Mouse (Mus musculus): Measurements from ENCODE around the gene Tmem127.
"Not testable (repeated sequence)": the region's sequence is repeated elsewhere in the genome, so short reads cannot be mapped to it uniquely, and the experiment has no call there.

The Tmem127 gene

GRCm38 (mm10) chr2:127269491-127270299 lies 22.0 kb downstream of the Tmem127 start, which contains the start of gene Stard7:
Gene Stard7 (plus strand): TSS chr2:127270218.
- peak; percentile 98 for DNase-seq

GRCm38 (mm10) chr2:127270300-127271041 lies 22.8 kb downstream of the Tmem127 start:
- peak; percentile 88 for DNase-seq

- no peak for DNase-seq
Measured at GRCm38 (mm10) chr2:127271042-127271515, 23.4 kb downstream of the Tmem127 start.

GRCm38 (mm10) chr2:127272049-127272448 lies 24.3 kb downstream of the Tmem127 start:
- DNase-seq = not testable (repeated sequence)

GRCm38 (mm10) chr2:127272806-127273205 lies 25.1 kb downstream of the Tmem127 start:
- DNase-seq = no peak

- no peak for DNase-seq
Measured at GRCm38 (mm10) chr2:127274590-127274989, 26.9 kb downstream of the Tmem127 start.

- no peak for DNase-seq
Measured at GRCm38 (mm10) chr2:127275551-127276320, 28.0 kb downstream of the Tmem127 start.

GRCm38 (mm10) chr2:127278162-127278561 lies 30.5 kb downstream of the Tmem127 start:
- no peak for DNase-seq

GRCm38 (mm10) chr2:127292250-127292649 lies 44.5 kb downstream of the Tmem127 start:
- no peak for DNase-seq

- no peak for DNase-seq
Measured at GRCm38 (mm10) chr2:127297001-127297805, 49.5 kb downstream of the Tmem127 start.

GRCm38 (mm10) chr2:127298056-127298455 lies 50.3 kb downstream of the Tmem127 start:
- no peak for DNase-seq

- no peak for DNase-seq
Measured at GRCm38 (mm10) chr2:127300701-127301100, 53.0 kb downstream of the Tmem127 start.

GRCm38 (mm10) chr2:127301883-127302282 lies 54.2 kb downstream of the Tmem127 start:
- no peak for DNase-seq

GRCm38 (mm10) chr2:127304192-127304591 lies 56.5 kb downstream of the Tmem127 start:
- not testable (repeated sequence) for DNase-seq

GRCm38 (mm10) chr2:127304609-127305210 lies 57.0 kb downstream of the Tmem127 start:
- no peak for DNase-seq

- no peak for DNase-seq
Measured at GRCm38 (mm10) chr2:127306123-127306522, 58.4 kb downstream of the Tmem127 start.

GRCm38 (mm10) chr2:127307179-127307578 lies 59.5 kb downstream of the Tmem127 start:
- no peak for DNase-seq

GRCm38 (mm10) chr2:127308660-127309059 lies 61.0 kb downstream of the Tmem127 start:
- DNase-seq = no peak

GRCm38 (mm10) chr2:127310246-127310645 lies 62.5 kb downstream of the Tmem127 start:
- DNase-seq = no peak

- no peak for DNase-seq
Measured at GRCm38 (mm10) chr2:127310685-127311084, 63.0 kb downstream of the Tmem127 start.

Measured in kidney, adult 11 months (tissue).